Mouse (Mus musculus): Measurements from ENCODE around the gene Rps15.

DNA sequence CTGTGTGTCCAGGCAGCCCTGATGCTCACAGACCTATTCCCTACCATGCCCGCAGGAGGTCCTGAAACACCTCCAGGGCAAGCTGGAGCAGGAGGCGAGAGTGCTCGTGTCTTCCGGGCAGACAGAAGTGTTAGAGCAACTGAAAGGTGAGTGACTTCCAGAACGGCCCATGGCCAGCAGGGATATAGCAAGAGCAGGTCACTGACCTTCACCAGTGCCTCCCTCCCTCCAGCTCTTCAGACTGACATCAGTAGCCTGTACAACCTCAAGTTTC, 9.8 kb downstream of the Rps15 start:
- TF ChIP-seq EP300 (IDR thresholded peaks at IDR 0.05; ENCODE audit: insufficient read depth, low read depth, low read length) (no peak), CTCF (IDR thresholded peaks at IDR 0.05) (no peak), POLR2A (IDR thresholded peaks at IDR 0.05; ENCODE audit: insufficient read depth, low read depth, low read length) (no peak)
